Mouse (Mus musculus): ENCODE measurements around the gene Tmem150c. TPM values are rescaled to one million over a fixed set of nuclear protein-coding genes. Genes with fewer than 3 reads are reported as not detected.

Tmem150c gene
- polyA plus RNA-seq, 1 experiment from 2014 or later, result 8.3 TPM

DNA sequence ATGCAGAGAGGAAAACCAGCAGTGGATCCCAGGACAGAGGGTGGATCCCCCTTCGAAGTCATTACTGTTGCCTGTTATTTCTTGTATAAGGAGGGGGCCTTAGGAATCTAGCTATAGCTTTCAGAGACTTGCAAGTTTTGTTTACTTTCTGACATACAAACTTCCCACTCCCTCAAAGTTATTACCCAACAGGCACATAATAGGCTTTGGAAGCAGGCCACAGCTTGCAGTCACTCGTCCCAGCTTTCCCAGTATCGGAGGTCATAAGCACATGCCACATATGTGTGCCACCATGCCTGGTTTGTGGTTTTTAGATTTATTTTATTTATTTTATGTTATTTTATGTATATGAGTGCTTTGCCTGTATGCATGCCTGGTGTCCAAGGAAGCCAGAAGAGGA is 3.2 kb upstream of the Tmem150c start:
- Histone ChIP-seq H3K27me3 (replicated peaks) (peaks cover 14% of the 10 kb centered on the region), H3K9me3 (no peaks in the 10 kb centered on the region), H3K36me3 (no peaks in the 10 kb centered on the region), H3K9ac (no peak overlapping the region), H3K27ac (no peak overlapping the region), H3K4me3 (no peak overlapping the region), H3K4me2 (replicated peaks) (no peak overlapping the region), H3K4me1 (0 out of 2 replicates have a peak, but pooled peaks cover 6% of the 10 kb centered on the region)
- 86% methylated on average over 3 of the region's 3 CpGs for WGBS
- no peak for ATAC-seq (ENCODE audit: low FRiP score, low read depth)

DNA sequence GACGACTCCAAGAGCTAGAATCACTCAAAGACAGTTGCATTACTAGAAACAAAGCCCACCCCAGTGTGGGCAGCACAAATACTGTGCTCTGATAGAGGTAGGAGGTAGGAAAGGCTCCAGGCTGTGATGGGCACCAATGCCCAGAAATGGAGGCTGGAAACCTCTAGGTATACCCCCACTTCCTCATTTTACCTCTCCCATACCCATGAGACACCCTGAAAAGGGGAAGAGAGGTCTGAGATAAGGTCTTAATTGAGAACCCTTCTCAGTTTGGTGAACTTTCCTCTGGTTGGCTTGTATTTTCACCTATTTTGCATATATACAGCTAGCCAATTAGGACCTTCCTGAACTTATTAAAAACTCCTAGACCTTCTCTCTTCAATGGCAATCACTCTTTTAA is 2.4 kb upstream of the Tmem150c start:
- Histone ChIP-seq H3K27ac (no peak overlapping the region), H3K9me3 (no peaks in the 10 kb centered on the region), H3K9ac (no peak overlapping the region), H3K4me2 (replicated peaks) (no peak overlapping the region), H3K4me1 (0 out of 2 replicates have a peak, but pooled peaks cover 6% of the 10 kb centered on the region), H3K36me3 (no peaks in the 10 kb centered on the region), H3K27me3 (replicated peaks) (peaks cover 18% of the 10 kb centered on the region), H3K4me3 (no peak overlapping the region)
- WGBS, result 72% methylated on average over 1 of the region's 1 CpGs
- ATAC-seq (ENCODE audit: low FRiP score, low read depth), result no peak

DNA sequence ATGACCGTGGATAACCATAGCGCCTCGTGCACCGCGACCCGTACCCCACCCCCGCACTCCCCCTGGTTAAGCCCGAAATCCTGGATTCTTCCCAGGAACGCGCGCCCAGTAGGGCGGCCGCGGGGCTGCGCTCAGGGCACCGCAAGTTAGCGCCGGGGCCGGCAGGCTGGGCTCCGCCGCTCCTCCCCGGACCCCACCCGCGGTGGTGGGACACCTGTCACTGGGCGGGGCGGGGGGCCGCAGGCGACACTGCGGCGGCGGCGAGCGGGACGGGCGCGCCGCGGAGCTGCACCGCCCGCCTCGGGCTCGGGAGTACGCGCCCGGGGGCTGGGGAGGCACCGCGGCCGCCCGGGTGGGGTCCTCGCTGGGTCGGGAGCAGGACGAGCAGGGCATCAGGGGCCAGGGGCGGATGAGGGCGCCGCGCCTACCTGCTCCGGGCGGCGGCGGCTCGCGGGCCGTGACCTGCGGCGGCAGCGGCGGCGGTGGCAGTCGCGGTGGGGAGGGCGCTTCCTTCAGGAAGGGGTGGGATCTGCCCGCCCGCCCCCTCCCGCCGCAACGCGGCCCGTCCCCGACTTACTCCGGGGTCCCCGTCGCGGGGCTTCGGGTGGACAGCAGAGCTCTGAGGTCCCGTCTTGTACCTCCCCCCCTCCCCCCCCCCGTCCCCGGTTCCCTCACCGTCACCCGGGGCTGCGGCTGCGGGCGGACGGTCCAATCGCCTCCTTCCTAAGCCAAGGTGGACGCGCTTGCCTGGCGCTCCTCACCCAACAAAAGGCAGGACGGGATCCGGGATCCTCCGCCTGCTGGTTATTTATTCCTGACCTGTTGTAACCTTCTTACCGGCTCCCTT is 594 bp downstream of the Tmem150c start:
- Histone ChIP-seq H3K4me1 (0 out of 2 replicates have a peak, but pooled peaks cover 6% of the 10 kb centered on the region), H3K4me3 (peak overlapping the region; percentile 81), H3K27ac (no peak overlapping the region), H3K9me3 (no peaks in the 10 kb centered on the region), H3K9ac (peak overlapping the region; percentile 83), H3K27me3 (replicated peaks) (peaks cover 20% of the 10 kb centered on the region), H3K36me3 (no peaks in the 10 kb centered on the region), H3K4me2 (replicated peaks) (peak overlapping the region; percentile 90)
- under 1% methylated on average over 86 of the region's 101 CpGs for WGBS
- ATAC-seq (ENCODE audit: low FRiP score, low read depth), result peak; percentile 70

DNA sequence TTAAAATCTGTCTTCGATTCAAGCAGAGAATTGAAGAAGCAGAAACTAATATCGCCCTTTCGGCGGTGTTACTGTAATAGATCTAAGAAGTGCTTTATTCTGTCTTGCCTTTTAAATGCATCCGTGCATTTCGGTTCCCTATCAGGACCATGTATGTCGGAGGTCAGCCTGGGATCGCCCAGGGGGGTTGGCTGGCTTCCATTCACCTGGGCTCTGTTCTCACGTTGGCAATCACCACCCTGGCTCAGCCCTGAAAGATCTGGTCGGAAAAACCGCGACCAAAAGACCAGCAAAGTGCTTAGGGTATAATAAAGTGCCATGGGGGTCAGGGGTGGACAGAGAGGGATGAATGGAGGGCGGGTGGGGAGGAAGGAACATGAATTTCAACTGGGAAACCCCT is 1.3 kb downstream of the Tmem150c start:
- no peak overlapping the region for H3K27ac ChIP-seq

DNA sequence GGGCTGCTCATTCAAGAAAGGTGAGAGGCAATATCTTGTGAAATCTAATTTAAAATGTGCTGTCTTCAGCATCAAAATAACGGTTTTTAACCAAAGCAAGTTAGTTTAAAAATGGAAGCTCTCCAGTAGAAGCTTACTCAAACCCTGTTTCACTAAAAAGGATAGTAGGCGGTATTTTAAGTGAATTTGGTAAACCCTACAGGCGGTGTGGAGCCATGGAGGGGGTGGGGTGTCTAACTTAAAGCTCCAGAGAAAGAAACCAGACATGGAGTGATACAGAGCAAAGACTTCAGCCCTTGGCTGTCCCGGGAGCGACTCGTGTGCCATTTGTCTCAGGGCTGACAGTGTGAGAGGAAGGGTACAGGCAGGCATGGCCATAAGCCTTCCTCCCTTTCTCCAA is 4.0 kb downstream of the Tmem150c start:
- no peak overlapping the region for H3K27ac ChIP-seq
- H3K4me3 ChIP-seq, result no peak overlapping the region
- 78% methylated on average over 6 of the region's 6 CpGs for whole genome bisulfite sequencing
- no peaks in the 10 kb centered on the region for H3K9me3 ChIP-seq
- ATAC-seq (ENCODE audit: low FRiP score, low read depth), result no peak
- no peaks in the 10 kb centered on the region for H3K36me3 ChIP-seq
- peaks cover 20% of the 10 kb centered on the region for H3K27me3 ChIP-seq (replicated peaks)
- 0 out of 2 replicates have a peak, but pooled peaks cover 6% of the 10 kb centered on the region for H3K4me1 ChIP-seq
- no peak overlapping the region for H3K9ac ChIP-seq
- H3K4me2 ChIP-seq (replicated peaks), result no peak overlapping the region

More for the DNA sequence above, 1.3 kb downstream of the Tmem150c start:
- H3K9me3 ChIP-seq, result no peaks in the 10 kb centered on the region
- 0 out of 2 replicates have a peak, but pooled peaks cover 6% of the 10 kb centered on the region for H3K4me1 ChIP-seq
- H3K4me2 ChIP-seq (replicated peaks), result peak overlapping the region; percentile 90
- ATAC-seq (ENCODE audit: low FRiP score, low read depth), result no peak; the same call in 1 of the 2 replicates
- H3K27me3 ChIP-seq (replicated peaks), result peaks cover 20% of the 10 kb centered on the region
- no peaks in the 10 kb centered on the region for H3K36me3 ChIP-seq
- 14% methylated on average over 13 of the region's 13 CpGs for WGBS
- peak overlapping the region; percentile 81 for H3K4me3 ChIP-seq
- H3K9ac ChIP-seq, result peak overlapping the region; percentile 83

DNA sequence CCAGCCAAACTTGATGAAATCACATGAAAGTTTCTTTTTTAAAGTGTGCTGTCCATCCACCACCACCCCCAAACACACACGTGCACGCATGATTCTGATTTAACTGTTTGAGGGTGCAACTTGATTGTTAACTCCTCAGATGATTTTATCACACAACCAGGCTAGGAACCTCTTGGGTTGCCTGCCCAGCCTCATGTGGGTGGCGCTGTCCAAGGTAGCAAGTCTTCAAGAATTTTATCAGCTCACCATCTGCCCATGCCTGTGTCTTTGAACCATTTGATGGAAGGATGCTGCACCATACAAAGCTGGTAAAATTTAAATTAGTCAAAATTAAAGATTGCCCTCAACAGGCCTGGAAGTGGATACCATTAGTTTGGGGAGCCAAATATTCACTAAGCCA is 9.6 kb downstream of the Tmem150c start:
- Histone ChIP-seq H3K4me1 (no peaks in the 10 kb centered on the region), H3K27me3 (replicated peaks) (no peaks in the 10 kb centered on the region)
- 74% methylated on average over 3 of the region's 3 CpGs for WGBS

DNA sequence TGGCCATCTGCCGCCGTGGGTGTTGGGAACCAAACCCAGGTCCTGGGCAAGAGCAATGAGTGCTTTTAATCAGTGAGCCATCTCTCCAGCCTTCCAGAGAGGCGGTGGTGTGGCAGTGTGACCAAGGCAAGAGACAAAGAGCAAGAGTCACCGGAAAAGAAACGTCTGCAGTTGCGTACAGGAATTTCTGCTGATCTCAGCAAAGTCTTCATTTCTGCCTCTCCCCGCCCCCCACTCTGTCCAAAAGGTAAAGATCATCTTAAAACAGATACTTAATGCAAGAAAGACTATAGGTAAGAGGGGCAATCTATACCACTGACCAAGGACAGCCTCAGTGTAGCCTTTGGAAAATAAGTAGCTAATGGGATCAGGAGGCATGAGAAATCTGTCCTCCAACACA is 14.8 kb downstream of the Tmem150c start:
- Histone ChIP-seq H3K27ac (no peak overlapping the region), H3K9ac (no peak overlapping the region), H3K4me1 (no peaks in the 10 kb centered on the region), H3K4me3 (no peak overlapping the region), H3K27me3 (replicated peaks) (no peaks in the 10 kb centered on the region), H3K4me2 (replicated peaks) (no peak overlapping the region), H3K9me3 (no peaks in the 10 kb centered on the region), H3K36me3 (no peaks in the 10 kb centered on the region)
- no peak for ATAC-seq (ENCODE audit: low FRiP score, low read depth)
- WGBS, result 83% methylated on average over 7 of the region's 7 CpGs

More for the DNA sequence above, 9.6 kb downstream of the Tmem150c start:
- no peaks in the 10 kb centered on the region for H3K36me3 ChIP-seq
- no peak overlapping the region for H3K9ac ChIP-seq
- H3K4me3 ChIP-seq, result no peak overlapping the region
- no peaks in the 10 kb centered on the region for H3K9me3 ChIP-seq
- H3K4me2 ChIP-seq (replicated peaks), result no peak overlapping the region
- H3K27ac ChIP-seq, result no peak overlapping the region
- ATAC-seq (ENCODE audit: low FRiP score, low read depth), result no peak

DNA sequence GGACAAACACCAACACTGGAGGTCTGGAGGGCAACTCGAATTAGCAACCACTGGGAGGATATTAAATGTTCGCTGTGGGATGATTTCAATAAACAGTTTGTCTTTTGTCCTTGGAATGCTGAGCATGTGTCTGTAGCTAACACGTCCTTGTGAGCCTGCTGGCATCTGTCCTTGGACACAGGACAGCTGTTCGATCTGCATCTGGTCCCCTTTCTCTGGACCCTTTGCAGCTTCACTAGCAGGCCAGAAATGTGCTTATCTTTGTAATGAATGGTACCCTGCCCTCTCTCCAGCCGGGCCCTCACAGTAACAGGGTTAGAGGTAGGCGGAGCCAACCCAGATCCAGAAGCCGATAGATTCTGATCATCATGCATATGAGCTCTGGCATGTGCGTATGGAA is 32.3 kb downstream of the Tmem150c start:
- no peaks in the 10 kb centered on the region for H3K36me3 ChIP-seq
- H3K4me3 ChIP-seq, result no peak overlapping the region
- no peaks in the 10 kb centered on the region for H3K9me3 ChIP-seq
- no peak overlapping the region for H3K27ac ChIP-seq
- no peak overlapping the region for H3K9ac ChIP-seq
- no peaks in the 10 kb centered on the region for H3K27me3 ChIP-seq (replicated peaks)
- no peaks in the 10 kb centered on the region for H3K4me1 ChIP-seq
- no peak for ATAC-seq (ENCODE audit: low FRiP score, low read depth)
- no peak overlapping the region for H3K4me2 ChIP-seq (replicated peaks)
- WGBS, result 69% methylated on average over 8 of the region's 8 CpGs

DNA sequence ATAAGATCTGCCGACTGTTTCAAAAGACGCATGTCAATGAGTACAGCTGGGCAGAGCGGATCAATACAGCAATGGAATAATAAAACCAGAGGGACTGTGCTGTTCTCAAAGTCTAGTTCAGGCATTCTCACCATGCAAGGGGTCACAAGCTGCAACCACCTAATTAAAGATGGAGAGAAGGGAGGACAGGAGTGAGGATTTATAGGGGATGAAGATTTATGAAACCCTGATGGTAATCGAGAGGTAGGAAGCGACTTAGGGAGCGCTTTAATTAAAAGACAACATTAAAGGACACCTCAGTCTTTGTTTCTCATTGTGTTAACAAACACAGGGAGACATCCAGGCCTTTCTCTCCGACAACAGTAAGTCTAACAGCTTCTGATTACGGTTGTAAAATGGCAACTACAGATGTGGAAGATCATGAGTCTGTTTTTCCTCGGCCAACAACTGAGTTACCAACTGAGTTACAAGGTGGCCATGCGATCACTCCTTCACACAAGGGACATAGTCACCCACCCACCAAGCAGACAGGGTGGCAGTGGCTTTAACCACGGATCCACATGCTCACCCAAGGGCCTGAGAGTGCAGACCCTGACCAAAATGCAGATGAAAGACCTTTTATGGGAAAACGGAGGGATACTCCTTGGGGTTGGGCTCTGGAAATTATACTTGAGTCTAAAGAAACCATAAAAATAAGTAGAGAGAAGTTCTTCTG is 34.0 kb downstream of the Tmem150c start:
- Histone ChIP-seq H3K9ac (no peak overlapping the region), H3K4me3 (no peak overlapping the region), H3K4me2 (replicated peaks) (no peak overlapping the region), H3K27ac (no peak overlapping the region), H3K9me3 (no peaks in the 10 kb centered on the region), H3K36me3 (no peaks in the 10 kb centered on the region), H3K4me1 (peaks cover 7% of the 10 kb centered on the region), H3K27me3 (replicated peaks) (no peaks in the 10 kb centered on the region)
- 49% methylated on average over 12 of the region's 12 CpGs for WGBS
- ATAC-seq (ENCODE audit: low FRiP score, low read depth), result no peak

DNA sequence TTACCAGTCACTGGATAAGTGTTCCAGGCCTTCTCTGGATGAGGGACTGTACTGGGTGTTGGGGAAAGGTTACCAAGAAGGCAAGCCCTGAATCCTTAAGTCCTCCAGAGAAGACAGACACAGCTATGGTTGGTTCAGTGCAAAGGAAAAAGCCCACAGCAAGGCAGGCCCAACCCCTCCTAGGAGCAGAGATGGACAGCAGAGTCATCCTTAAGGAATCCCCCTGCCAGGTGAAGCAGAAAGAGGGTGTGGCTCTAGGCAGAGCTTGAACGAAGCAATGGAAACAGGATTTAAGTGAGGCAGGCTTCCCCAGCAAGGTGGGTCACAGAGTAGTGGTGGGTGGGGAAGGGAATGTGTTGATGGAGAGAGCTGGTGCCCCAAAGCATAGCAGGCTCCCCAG is 35.1 kb downstream of the Tmem150c start:
- Histone ChIP-seq H3K27ac (no peak overlapping the region), H3K4me2 (replicated peaks) (no peak overlapping the region), H3K4me3 (no peak overlapping the region), H3K27me3 (replicated peaks) (no peaks in the 10 kb centered on the region), H3K9me3 (no peaks in the 10 kb centered on the region), H3K36me3 (no peaks in the 10 kb centered on the region), H3K4me1 (peaks cover 10% of the 10 kb centered on the region), H3K9ac (no peak overlapping the region)
- WGBS, result 63% methylated on average over 1 of the region's 1 CpGs
- no peak for ATAC-seq (ENCODE audit: low FRiP score, low read depth)

DNA sequence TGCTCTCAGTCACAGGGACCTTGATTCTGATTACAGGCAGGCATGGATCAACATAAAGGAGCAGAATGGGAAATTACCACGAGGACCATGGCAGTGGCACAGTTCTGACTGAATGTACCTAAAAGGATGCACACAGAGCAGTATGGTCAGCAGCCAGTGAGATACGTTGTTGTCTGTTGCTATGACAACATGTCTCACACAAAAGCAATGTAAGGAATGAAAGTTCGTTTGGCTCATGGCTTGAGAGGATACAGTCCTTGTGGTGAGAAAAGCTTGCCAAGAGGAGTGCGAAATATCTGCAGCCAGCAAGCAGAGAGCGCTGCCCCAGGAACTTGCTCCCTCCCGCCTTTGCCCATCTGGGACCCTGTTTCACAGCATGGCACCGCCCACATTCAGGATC is 36.3 kb downstream of the Tmem150c start:
- 56% methylated on average over 7 of the region's 7 CpGs for WGBS
- peak; percentile 10; the same call in 1 of the 2 replicates for ATAC-seq (ENCODE audit: low FRiP score, low read depth)
- no peaks in the 10 kb centered on the region for H3K27me3 ChIP-seq (replicated peaks)

DNA sequence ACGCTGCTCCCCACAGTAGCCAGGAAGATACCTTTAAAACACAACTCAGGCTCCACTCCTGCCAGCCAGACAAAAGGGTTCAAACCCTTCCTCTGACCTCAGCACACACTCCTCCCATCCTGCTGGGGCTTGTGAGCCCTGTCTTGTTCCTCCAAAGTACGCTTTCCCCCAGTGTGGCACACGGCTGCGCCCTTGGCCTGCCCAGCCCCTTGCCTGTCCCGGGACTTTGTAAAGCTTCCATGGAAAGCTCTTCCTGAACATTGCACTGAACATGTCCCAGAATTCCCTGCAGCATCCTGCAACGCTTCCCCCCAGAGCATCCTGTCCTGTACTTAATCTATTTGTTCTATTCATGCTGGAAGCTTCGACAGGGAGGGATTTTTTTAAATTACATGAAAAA is 38.4 kb downstream of the Tmem150c start:
- Histone ChIP-seq H3K4me3 (no peak overlapping the region), H3K9me3 (no peaks in the 10 kb centered on the region), H3K4me2 (replicated peaks) (peak overlapping the region; percentile 55), H3K36me3 (no peaks in the 10 kb centered on the region), H3K9ac (no peak overlapping the region), H3K4me1 (peaks cover 10% of the 10 kb centered on the region), H3K27ac (no peak overlapping the region), H3K27me3 (replicated peaks) (no peaks in the 10 kb centered on the region)
- no peak for ATAC-seq (ENCODE audit: low FRiP score, low read depth)
- WGBS, result 59% methylated on average over 7 of the region's 7 CpGs

More for the DNA sequence above, 36.3 kb downstream of the Tmem150c start:
- no peak overlapping the region for H3K4me3 ChIP-seq
- H3K4me2 ChIP-seq (replicated peaks), result no peak overlapping the region
- no peaks in the 10 kb centered on the region for H3K9me3 ChIP-seq
- no peaks in the 10 kb centered on the region for H3K36me3 ChIP-seq
- H3K9ac ChIP-seq, result no peak overlapping the region
- H3K4me1 ChIP-seq, result peaks cover 10% of the 10 kb centered on the region
- no peak overlapping the region for H3K27ac ChIP-seq
